Mouse (Mus musculus) myocyte (in vitro differentiated cells): ENCODE results near the gene Csnk1e. TPM values are rescaled to one million over a fixed set of nuclear protein-coding genes. Genes with fewer than 3 reads are reported as not detected.
A peak's percentile ranks its signal among the peaks of the same experiment; 100 is the strongest.

Source experiments
- H3K27me3 ChIP-seq: one replicate; pipeline ENCODE4 v1.6.1; 2011; ENCODE audit not compliant: control insufficient read depth, insufficient read depth, insufficient read length
- H3K36me3 ChIP-seq: one replicate; pipeline ENCODE4 v1.6.1; 2011; ENCODE audit not compliant: control insufficient read depth, insufficient read depth
- H3K4me2 ChIP-seq: one replicate; pipeline ENCODE4 v1.6.1; 2011; ENCODE audit warnings: low read depth, control low read depth
- H3K4me3 ChIP-seq: one replicate; pipeline ENCODE4 v1.5.1; 2011; ENCODE audit warnings: mild to moderate bottlenecking, control low read depth, moderate library complexity
- H3K79me2 ChIP-seq: one replicate; pipeline ENCODE4 v1.6.1; 2011; ENCODE audit not compliant: control insufficient read depth, insufficient read depth
- H3ac ChIP-seq: one replicate; pipeline ENCODE4 v1.6.1; 2011; ENCODE audit not compliant: control insufficient read depth, insufficient read length
- CEBPB ChIP-seq: IDR thresholded peaks from 2 replicates; pipeline ENCODE4 v1.6.1; 2011; ENCODE audit warnings: mild to moderate bottlenecking, moderate library complexity; ENCODE audit not compliant: poor library complexity, insufficient read depth, severe bottlenecking
- E2F4 ChIP-seq: IDR thresholded peaks from one replicate; pipeline ENCODE4 v1.6.1; 2011; ENCODE audit warnings: mild to moderate bottlenecking, control low read depth, moderate library complexity; ENCODE audit not compliant: insufficient read depth
- MAX ChIP-seq: IDR thresholded peaks from one replicate; pipeline ENCODE4 v1.6.1; 2011; ENCODE audit warnings: low read depth, mild to moderate bottlenecking, control low read depth
- MYOD1 ChIP-seq, 3 experiments: IDR thresholded peaks; one replicate each; pipeline ENCODE4 v1.6.1; 2011; ENCODE audit warnings: control low read depth in 2 of 3, low read depth in 2 of 3, mild to moderate bottlenecking in 2 of 3, moderate library complexity in 1 of 3; ENCODE audit not compliant: insufficient read length in 2 of 3, control insufficient read depth in 1 of 3
- MYOG ChIP-seq, 3 experiments: IDR thresholded peaks; one replicate each; pipeline ENCODE4 v1.6.1; 2011; ENCODE audit warnings: control low read depth in 2 of 3, low read depth in 2 of 3, mild to moderate bottlenecking in 2 of 3; ENCODE audit not compliant: insufficient read length in 2 of 3, control insufficient read depth in 1 of 3, insufficient read depth in 1 of 3
- POLR2A ChIP-seq: IDR thresholded peaks from one replicate; pipeline ENCODE4 v1.6.1; 2011; ENCODE audit warnings: low read depth, mild to moderate bottlenecking, control low read depth, moderate library complexity; ENCODE audit not compliant: insufficient read length
- POLR2AphosphoS2 ChIP-seq: IDR thresholded peaks from one replicate; pipeline ENCODE4 v1.6.1; 2011; ENCODE audit warnings: low read depth, control low read depth; ENCODE audit not compliant: insufficient read length
- REST ChIP-seq: IDR thresholded peaks from one replicate; pipeline ENCODE4 v1.6.1; 2011; ENCODE audit warnings: mild to moderate bottlenecking, control low read depth, moderate library complexity; ENCODE audit not compliant: insufficient read depth, insufficient read length
- SRF ChIP-seq: IDR thresholded peaks from one replicate; pipeline ENCODE4 v1.6.1; 2011; ENCODE audit warnings: low read depth; ENCODE audit not compliant: control insufficient read depth, insufficient read length
- TCF12 ChIP-seq: IDR thresholded peaks from one replicate; pipeline ENCODE4 v1.6.1; 2011; ENCODE audit warnings: mild to moderate bottlenecking, control low read depth; ENCODE audit not compliant: poor library complexity, insufficient read depth, severe bottlenecking
- TCF3 ChIP-seq: IDR thresholded peaks from one replicate; pipeline ENCODE4 v1.6.1; 2011; ENCODE audit warnings: low read depth, control low read depth; ENCODE audit not compliant: insufficient read length
- USF1 ChIP-seq: IDR thresholded peaks from one replicate; pipeline ENCODE4 v1.6.1; 2011; ENCODE audit warnings: low read depth, mild to moderate bottlenecking, control low read depth, moderate library complexity
- polyA plus RNA-seq: library from polyadenylated mRNA; unstranded; fragments of >200 nt; fragmentation: generic; extraction: Trizol; gene quantifications from one replicate; pipeline ENCODE4 v1.2.1, GENCODE M21; 2012; ENCODE audit warnings: missing spikeins

The Csnk1e gene
- polyA plus RNA-seq, 1 experiment = 116 TPM

GRCm38 (mm10) chr15:79394842-79395241 lies 60.5 kb downstream of the Csnk1e start:
- TF ChIP-seq REST (no peak), MAX (no peak), MYOD1 (IDR thresholded peaks at IDR 0.05; ENCODE audit: control insufficient read depth in 1 of 3, insufficient read length in 2 of 3, low read depth in 2 of 3) (no peak), POLR2AphosphoS2 (no peak), TCF12 (no peak), POLR2A (no peak), E2F4 (no peak), SRF (no peak), USF1 (no peak), MYOG (IDR thresholded peaks at IDR 0.05; ENCODE audit: control insufficient read depth in 1 of 3, insufficient read depth in 1 of 3, insufficient read length in 2 of 3, low read depth in 2 of 3) (no peak), TCF3 (no peak), CEBPB (no peak)
- Histone ChIP-seq H3K79me2 (peaks cover 36% of the 10 kb centered on the region), H3K4me2 (no peak overlapping the region), H3K4me3 (no peak overlapping the region), H3ac (no peak overlapping the region), H3K27me3 (no peaks in the 10 kb centered on the region), H3K36me3 (no peaks in the 10 kb centered on the region)

GRCm38 (mm10) chr15:79393101-79393500 lies 62.3 kb downstream of the Csnk1e start:
- Histone ChIP-seq H3ac (no peak overlapping the region), H3K27me3 (no peaks in the 10 kb centered on the region), H3K4me2 (no peak overlapping the region), H3K36me3 (no peaks in the 10 kb centered on the region), H3K79me2 (peaks cover 38% of the 10 kb centered on the region), H3K4me3 (no peak overlapping the region)
- TF ChIP-seq MYOG (IDR thresholded peaks at IDR 0.05; ENCODE audit: control insufficient read depth in 1 of 3, insufficient read depth in 1 of 3, insufficient read length in 2 of 3, low read depth in 2 of 3) = no peak
- TF ChIP-seq REST = no peak
- TF ChIP-seq MAX = no peak
- no peak for TF ChIP-seq TCF3
- TF ChIP-seq POLR2AphosphoS2 = no peak
- no peak for TF ChIP-seq E2F4
- TF ChIP-seq CEBPB = no peak
- no peak for TF ChIP-seq MYOD1 (IDR thresholded peaks at IDR 0.05; ENCODE audit: control insufficient read depth in 1 of 3, insufficient read length in 2 of 3, low read depth in 2 of 3)
- no peak for TF ChIP-seq USF1
- no peak for TF ChIP-seq TCF12
- no peak for TF ChIP-seq SRF
- no peak for TF ChIP-seq POLR2A

GRCm38 (mm10) chr15:79392527-79392926 lies 62.8 kb downstream of the Csnk1e start:
- TF ChIP-seq SRF (no peak), POLR2AphosphoS2 (no peak), REST (no peak), USF1 (no peak), E2F4 (no peak), CEBPB (no peak), TCF3 (no peak)
- no peak overlapping the region for H3K4me3 ChIP-seq

GRCm38 (mm10) chr15:79391447-79392093 lies 63.8 kb downstream of the Csnk1e start:
- Histone ChIP-seq H3ac (no peak overlapping the region), H3K27me3 (no peaks in the 10 kb centered on the region), H3K79me2 (peaks cover 39% of the 10 kb centered on the region), H3K4me2 (peak overlapping the region; percentile 62), H3K36me3 (no peaks in the 10 kb centered on the region), H3K4me3 (no peak overlapping the region)
- TF ChIP-seq SRF (no peak), CEBPB (no peak), REST (no peak), POLR2A (peak; percentile 20), MYOG (IDR thresholded peaks at IDR 0.05; ENCODE audit: control insufficient read depth in 1 of 3, insufficient read depth in 1 of 3, insufficient read length in 2 of 3, low read depth in 2 of 3) (peak in 2 of 3 experiments; percentile 81 to 84), TCF3 (peak; percentile 22), USF1 (peak; percentile 84), TCF12 (peak; percentile 76), E2F4 (no peak), MYOD1 (IDR thresholded peaks at IDR 0.05; ENCODE audit: control insufficient read depth in 1 of 3, insufficient read length in 2 of 3, low read depth in 2 of 3) (peak in 2 of 3 experiments; percentile 79 to 83)

More at GRCm38 (mm10) chr15:79392527-79392926, 62.8 kb downstream of the Csnk1e start:
- peak overlapping the region; percentile 62 for H3K4me2 ChIP-seq
- no peaks in the 10 kb centered on the region for H3K27me3 ChIP-seq
- H3ac ChIP-seq = no peak overlapping the region
- H3K36me3 ChIP-seq = no peaks in the 10 kb centered on the region
- H3K79me2 ChIP-seq = peaks cover 41% of the 10 kb centered on the region

GRCm38 (mm10) chr15:79390434-79390833 lies 64.9 kb downstream of the Csnk1e start:
- Histone ChIP-seq H3ac (no peak overlapping the region), H3K27me3 (no peaks in the 10 kb centered on the region), H3K79me2 (peaks cover 37% of the 10 kb centered on the region), H3K4me2 (peak overlapping the region; percentile 62), H3K4me3 (no peak overlapping the region), H3K36me3 (no peaks in the 10 kb centered on the region)
- TF ChIP-seq CEBPB (peak; percentile 89), MYOG (IDR thresholded peaks at IDR 0.05; ENCODE audit: control insufficient read depth in 1 of 3, insufficient read depth in 1 of 3, insufficient read length in 2 of 3, low read depth in 2 of 3) (peak in 2 of 3 experiments; percentile 2 to 27), REST (no peak), MYOD1 (IDR thresholded peaks at IDR 0.05; ENCODE audit: control insufficient read depth in 1 of 3, insufficient read length in 2 of 3, low read depth in 2 of 3) (peak in 2 of 3 experiments; percentile 14 to 52)
